ENCODE assay signal across 14 mouse cellular contexts in genomic region chr3:153917200-153917599, GRCm38 (mm10). TPM values are rescaled to one million over a fixed set of nuclear protein-coding genes. Genes with fewer than 3 reads are reported as not detected.
DNase-seq lines count a peak whose midpoint lies in the region; TF ChIP-seq lines count a peak whose summit lies in the region.
"Had no signal": no experiment of that assay in that cellular context is flagged by ENCODE, and none has a peak within 500 bp of the region (broad histone marks: within the 10 kb centered on the region; RNA-seq: fewer than 3 reads in every experiment).

No protein-coding gene starts in this region.

- no peak for TF ChIP-seq CTCF in brain, embryonic 14.5 days (IDR thresholded peaks at IDR 0.05; ENCODE audit: borderline replicate concordance, extremely low read depth, insufficient read depth, insufficient read length)

- peak; percentile 30 for DNase-seq in embryo, embryonic 10 days (ENCODE audit: low spot score)
- DNase-seq in embryo, embryonic 9.5 days (ENCODE audit: extremely low spot score): no peak
- DNase-seq in urinary bladder, postnatal 14 days (ENCODE audit: low spot score): peak; percentile 47
- no peak for DNase-seq in urinary bladder, adult 18-20 months (ENCODE audit: low spot score in 2 of 2)
- DNase-seq in brain, embryonic 14.5 days (ENCODE audit: low read depth): peak; percentile 46
- no peak for DNase-seq in left cerebral cortex, adult 18-20 months (ENCODE audit: low spot score in 2 of 2)
- no peak for DNase-seq in right cerebral cortex, adult 18-20 months
- no peak for DNase-seq in heart, postnatal 25 days (ENCODE audit: low spot score)
- DNase-seq: cerebellum, adult 11-12 months; heart, adult 11 months; heart, postnatal 14 days; kidney, postnatal 10 days; lung, postnatal 36 days had no signal

- TF ChIP-seq POLR2A in brain, embryonic 14.5 days (IDR thresholded peaks at IDR 0.05; ENCODE audit: borderline replicate concordance, extremely low read depth, insufficient read depth, insufficient read length, poor library complexity, severe bottlenecking): no peak

- intact Hi-C loops in heart, postnatal 25 days (cut with DNase I): no loop called here

RNA-seq across cellular contexts. Expression of gene Rabggtb, which starts 4.4 kb away (rescaled TPM):
- polyA plus RNA-seq in brain, embryonic 14.5 days (2012; rRNA removed): 65.9 and 84.1 TPM in 2 replicates
- total RNA-seq in left cerebral cortex, adult 18-20 months (2021): 10 to 100 TPM; 69.3 to 71.3 TPM
- total RNA-seq in heart, postnatal 25 days (2021): 10 to 100 TPM; 89.2 to 99.7 TPM

RNA-seq across cellular contexts. Expression of gene Msh4, which starts 11.3 kb away (rescaled TPM):
- 0.11 and 0.22 TPM in 2 replicates for polyA plus RNA-seq in brain, embryonic 14.5 days (2012; rRNA removed)
- total RNA-seq in left cerebral cortex, adult 18-20 months (2021): under 1 TPM; 0.14 to 0.28 TPM
- total RNA-seq in heart, postnatal 25 days (2021): under 1 TPM; 0.08 TPM

RNA-seq across cellular contexts. Expression of gene Acadm, which starts 27.2 kb away (rescaled TPM):
- polyA plus RNA-seq in brain, embryonic 14.5 days (2012; rRNA removed): 45.4 and 59.9 TPM in 2 replicates
- total RNA-seq in left cerebral cortex, adult 18-20 months (2021): 10 to 100 TPM; 39.9 to 41.1 TPM
- 1,000 to 10,000 TPM; 1,031 to 1,101 TPM for total RNA-seq in heart, postnatal 25 days (2021)

RNA-seq across cellular contexts. Expression of gene Slc44a5, which starts 56.0 kb away (rescaled TPM):
- 16.0 and 19.6 TPM in 2 replicates for polyA plus RNA-seq in brain, embryonic 14.5 days (2012; rRNA removed)
- total RNA-seq in left cerebral cortex, adult 18-20 months (2021): 1 to 10 TPM; 7.0 to 8.3 TPM
- total RNA-seq in heart, postnatal 25 days (2021): under 1 TPM; 0.05 to 0.14 TPM
- polyA plus RNA-seq: inflammation-experienced regulatory T-cells, adult 6 months had no signal

Comparison
In these comparisons a context has a peak if more than half of its experiments do, and no peak if none do; other contexts are left out.
1. DNase-seq: peak in embryo, embryonic 10 days (single experiment), urinary bladder, postnatal 14 days (single experiment) and brain, embryonic 14.5 days (single experiment); none in embryo, embryonic 9.5 days (single experiment), urinary bladder, adult 18-20 months (0 of 2), left cerebral cortex, adult 18-20 months (0 of 2), right cerebral cortex, adult 18-20 months (single experiment) and heart, postnatal 25 days (single experiment).
2. RNA of gene Acadm, which starts 27.2 kb away (total RNA-seq): 1,031 to 1,101 TPM in heart, postnatal 25 days; 39.9 to 41.1 TPM in left cerebral cortex, adult 18-20 months; every median in the first group is over 10 times any median in the second.